In genomic region chr3:107035521-107036457, GRCm38 (mm10) we compare ENCODE assay signal across 8 mouse cellular contexts. TPM values are rescaled to one million over a fixed set of nuclear protein-coding genes. Genes with fewer than 3 reads are reported as not detected.
A peak's percentile ranks its signal among the peaks of the same experiment; 100 is the strongest.
DNase-seq lines count a peak whose midpoint lies in the region; ATAC-seq and TF ChIP-seq lines count a peak whose summit lies in the region.

Kcna3 (plus strand) TSS chr3:107036169.

- H3K4me3 ChIP-seq in bone marrow macrophage, adult 2 months (ENCODE audit: insufficient read depth, low read length) = peak within 1 kb of the TSS; percentile 60
- H3K4me3 ChIP-seq in embryonic fibroblast, embryonic 13.5 days (ENCODE audit: insufficient read depth, low read length) = peak within 1 kb of the TSS; percentile 36
- H3K4me3 ChIP-seq in heart, embryonic 13.5 days = peak within 1 kb of the TSS; percentile 69
- H3K4me3 ChIP-seq in liver, postnatal 0 days (ENCODE audit: low read depth, low read length) = peak within 1 kb of the TSS; percentile 63
- H3K4me3 ChIP-seq in neural tube, embryonic 13.5 days = peak within 1 kb of the TSS; percentile 66
- H3K4me3 ChIP-seq in testis, adult 2 months (ENCODE audit: control insufficient read depth, low read depth, low read length) = peak within 1 kb of the TSS; percentile 78

- WGBS in heart, embryonic 13.5 days = 1% methylated on average over 73 of the region's 80 CpGs
- WGBS in liver, postnatal 0 days (ENCODE audit: insufficient replicate concordance) = 2% methylated on average over 35 of the region's 80 CpGs
- 1% methylated on average over 45 of the region's 80 CpGs for WGBS in neural tube, embryonic 13.5 days

- peak within 1 kb of the TSS; percentile 98 for H3K4me2 ChIP-seq in heart, embryonic 13.5 days
- H3K4me2 ChIP-seq in liver, postnatal 0 days (ENCODE audit: low read depth, low read length) = peak within 1 kb of the TSS; percentile 89
- H3K4me2 ChIP-seq in neural tube, embryonic 13.5 days = peak within 1 kb of the TSS; percentile 92

- H3K27ac ChIP-seq in bone marrow macrophage, adult 2 months (ENCODE audit: insufficient read depth, low read depth, low read length) = no peak within 1 kb of the TSS
- H3K27ac ChIP-seq in embryonic fibroblast, embryonic 13.5 days (ENCODE audit: insufficient read depth, low read length) = no peak within 1 kb of the TSS
- no peak within 1 kb of the TSS for H3K27ac ChIP-seq in heart, embryonic 13.5 days (replicated peaks)
- H3K27ac ChIP-seq in liver, postnatal 0 days (ENCODE audit: low read depth) = peak within 1 kb of the TSS; percentile 34; the same call in 1 of the 2 replicates
- H3K27ac ChIP-seq in neural tube, embryonic 13.5 days (replicated peaks) = peak within 1 kb of the TSS; percentile 77
- H3K27ac ChIP-seq in testis, adult 2 months (ENCODE audit: control insufficient read depth, insufficient read depth, low read depth, low read length) = no peak within 1 kb of the TSS

- H3K9me3 ChIP-seq in heart, embryonic 13.5 days = no peaks in the 10 kb centered on the region
- no peaks in the 10 kb centered on the region for H3K9me3 ChIP-seq in liver, postnatal 0 days (ENCODE audit: low read length)
- H3K9me3 ChIP-seq in neural tube, embryonic 13.5 days = no peaks in the 10 kb centered on the region

- no peak for TF ChIP-seq POLR2A in bone marrow macrophage, adult 2 months (IDR thresholded peaks at IDR 0.05; ENCODE audit: borderline replicate concordance, low read depth, low read length)
- TF ChIP-seq POLR2A in embryonic fibroblast, embryonic 13.5 days (IDR thresholded peaks at IDR 0.05; ENCODE audit: low read depth, low read length) = no peak
- TF ChIP-seq POLR2A in testis, adult 2 months (IDR thresholded peaks at IDR 0.05; ENCODE audit: control insufficient read depth, low read depth, low read length) = no peak

- peak; percentile 78; the same call in 1 of the 2 replicates for ATAC-seq in heart, embryonic 13.5 days (ENCODE audit: extremely low read depth, insufficient number of reproducible peaks, low FRiP score, low TSS enrichment)
- peak; percentile 80 for ATAC-seq in liver, postnatal 0 days
- peak; percentile 97 for ATAC-seq in neural tube, embryonic 13.5 days (ENCODE audit: low read depth)

- peaks cover 35% of the 10 kb centered on the region for H3K4me1 ChIP-seq in bone marrow macrophage, adult 2 months (ENCODE audit: control insufficient read depth, insufficient read depth, low read length)
- no peaks in the 10 kb centered on the region; the same call in 1 of the 2 replicates for H3K4me1 ChIP-seq in embryonic fibroblast, embryonic 13.5 days (ENCODE audit: control insufficient read depth, insufficient read depth, low read length)
- H3K4me1 ChIP-seq in heart, embryonic 13.5 days = peaks cover 21% of the 10 kb centered on the region
- peaks cover 8% of the 10 kb centered on the region for H3K4me1 ChIP-seq in liver, postnatal 0 days (ENCODE audit: insufficient read depth)
- peaks cover 43% of the 10 kb centered on the region for H3K4me1 ChIP-seq in neural tube, embryonic 13.5 days (replicated peaks)
- H3K4me1 ChIP-seq in testis, adult 2 months (ENCODE audit: control insufficient read depth, insufficient read depth, low read length) = peaks cover 14% of the 10 kb centered on the region

- peaks cover 35% of the 10 kb centered on the region for H3K27me3 ChIP-seq in heart, embryonic 13.5 days (replicated peaks)
- H3K27me3 ChIP-seq in liver, postnatal 0 days (ENCODE audit: insufficient read depth, low read length) = peaks cover 37% of the 10 kb centered on the region
- peaks cover 12% of the 10 kb centered on the region for H3K27me3 ChIP-seq in neural tube, embryonic 13.5 days
- peaks cover 4% of the 10 kb centered on the region; the same call in 1 of the 2 replicates for H3K27me3 ChIP-seq in testis, adult 2 months (ENCODE audit: control insufficient read depth, insufficient read depth, low read length)

- H3K36me3 ChIP-seq in heart, embryonic 13.5 days = no peaks in the 10 kb centered on the region
- no peaks in the 10 kb centered on the region for H3K36me3 ChIP-seq in liver, postnatal 0 days (replicated peaks; ENCODE audit: insufficient read depth, low read length)
- no peaks in the 10 kb centered on the region for H3K36me3 ChIP-seq in neural tube, embryonic 13.5 days
- no peaks in the 10 kb centered on the region for H3K36me3 ChIP-seq in testis, adult 2 months (ENCODE audit: control insufficient read depth, insufficient read depth, low read length)

- no peak for TF ChIP-seq EP300 in liver, postnatal 0 days (IDR thresholded peaks at IDR 0.05; ENCODE audit: low read depth)

- peak within 1 kb of the TSS; percentile 83 for H3K9ac ChIP-seq in heart, embryonic 13.5 days
- peak within 1 kb of the TSS; percentile 58 for H3K9ac ChIP-seq in liver, postnatal 0 days (replicated peaks)
- peak within 1 kb of the TSS; percentile 78 for H3K9ac ChIP-seq in neural tube, embryonic 13.5 days

- peak; percentile 63 for DNase-seq in A20 (ENCODE audit: low read depth, low spot score)
- DNase-seq in kidney, postnatal 14 days = peak; percentile 75
- peak; percentile 70 for DNase-seq in liver, postnatal 0 days

- TF ChIP-seq CTCF in bone marrow macrophage, adult 2 months (IDR thresholded peaks at IDR 0.05; ENCODE audit: low read depth, low read length) = no peak
- TF ChIP-seq CTCF in embryonic fibroblast, embryonic 13.5 days (IDR thresholded peaks at IDR 0.05; ENCODE audit: borderline replicate concordance, insufficient read depth, low read length) = no peak
- TF ChIP-seq CTCF in liver, postnatal 0 days (IDR thresholded peaks at IDR 0.05; ENCODE audit: low read depth) = no peak
- TF ChIP-seq CTCF in testis, adult 2 months (IDR thresholded peaks at IDR 0.05; ENCODE audit: control insufficient read depth, insufficient read depth, insufficient replicate concordance, low read depth, low read length) = no peak

RNA-seq across cellular contexts. Expression of gene Kcna3, which starts in this region (rescaled TPM):
- polyA plus RNA-seq in bone marrow macrophage, adult 2 months (2012; ENCODE audit: insufficient read depth, insufficient read length, missing spikeins) = 1.1 and 2.5 TPM in 2 replicates
- polyA plus RNA-seq in embryonic fibroblast, embryonic 13.5 days (2011; ENCODE audit: insufficient read length, low read depth, missing spikeins) = 0.35 and 0.46 TPM in 2 replicates
- 0.74 and 0.90 TPM in 2 replicates for polyA plus RNA-seq in heart, embryonic 13.5 days (2015; fragmentation: Nextera tagmentation; extraction: Ambion mirVana)
- 1.2 TPM in 2 replicates for polyA plus RNA-seq in liver, postnatal 0 days (2015; fragmentation: Nextera tagmentation; extraction: Ambion mirVana)
- 2.8 and 3.9 TPM in 2 replicates for polyA plus RNA-seq in neural tube, embryonic 13.5 days (2015; fragmentation: Nextera tagmentation; extraction: Ambion mirVana)
- 0.13 and 0.31 TPM in 2 replicates for polyA plus RNA-seq in testis, adult 2 months (2012; rRNA removed)

Comparison
In these comparisons a context has a peak if more than half of its experiments do, and no peak if none do; other contexts are left out.
1. Peak in ATAC-seq, H3K4me3 ChIP-seq, H3K9ac ChIP-seq and H3K4me2 ChIP-seq in heart, embryonic 13.5 days; RNA of the gene not detected or under 1 TPM.
2. H3K27ac ChIP-seq: peak in liver, postnatal 0 days (single experiment) and neural tube, embryonic 13.5 days (single experiment); none in bone marrow macrophage, adult 2 months (single experiment), embryonic fibroblast, embryonic 13.5 days (single experiment), heart, embryonic 13.5 days (single experiment) and testis, adult 2 months (single experiment).
3. Peak in every context shown above with its lines, with median percentiles within 50 percentile points of each other: DNase-seq, H3K4me3 ChIP-seq, ATAC-seq, H3K4me2 ChIP-seq and H3K9ac ChIP-seq.